Mouse (Mus musculus) activated CD4-positive, CD25-positive, alpha-beta regulatory T cell, adult 9 weeks (primary cell): ENCODE results near the gene Lgals3. TPM values are rescaled to one million over a fixed set of nuclear protein-coding genes. Genes with fewer than 3 reads are reported as not detected.

Experiments used
- polyA plus RNA-seq: library from polyadenylated mRNA; unstranded; fragments of 100-300 nt; shearing (Covaris generic); gene quantifications from one replicate; pipeline ENCODE4 v1.2.1, GENCODE M21; 2017

The Lgals3 gene
- 23.4 TPM for polyA plus RNA-seq

DNA sequence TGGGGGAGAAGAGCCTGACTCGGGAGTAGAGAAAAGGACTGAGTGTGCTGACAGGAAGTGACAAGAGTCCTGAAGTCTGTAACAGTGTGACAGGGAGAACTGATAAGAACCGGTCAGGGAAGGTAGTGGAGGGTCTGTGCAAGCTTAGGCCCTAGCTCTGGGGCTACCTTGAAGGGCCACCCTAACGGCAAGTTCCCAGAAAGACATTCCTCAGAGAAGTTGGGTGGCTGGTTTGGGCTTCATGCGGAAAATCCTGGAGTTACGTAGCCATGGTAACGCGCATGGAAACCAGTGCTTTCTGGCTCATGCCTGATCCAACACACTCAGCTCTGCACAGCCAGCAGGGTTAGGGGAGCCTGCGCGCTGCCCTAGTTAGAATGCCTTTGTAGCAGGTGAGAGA is at the start of gene Lgals3:
Gene Lgals3 (plus strand): TSS at position 291 of the 400 bp plus-strand sequence.

DNA sequence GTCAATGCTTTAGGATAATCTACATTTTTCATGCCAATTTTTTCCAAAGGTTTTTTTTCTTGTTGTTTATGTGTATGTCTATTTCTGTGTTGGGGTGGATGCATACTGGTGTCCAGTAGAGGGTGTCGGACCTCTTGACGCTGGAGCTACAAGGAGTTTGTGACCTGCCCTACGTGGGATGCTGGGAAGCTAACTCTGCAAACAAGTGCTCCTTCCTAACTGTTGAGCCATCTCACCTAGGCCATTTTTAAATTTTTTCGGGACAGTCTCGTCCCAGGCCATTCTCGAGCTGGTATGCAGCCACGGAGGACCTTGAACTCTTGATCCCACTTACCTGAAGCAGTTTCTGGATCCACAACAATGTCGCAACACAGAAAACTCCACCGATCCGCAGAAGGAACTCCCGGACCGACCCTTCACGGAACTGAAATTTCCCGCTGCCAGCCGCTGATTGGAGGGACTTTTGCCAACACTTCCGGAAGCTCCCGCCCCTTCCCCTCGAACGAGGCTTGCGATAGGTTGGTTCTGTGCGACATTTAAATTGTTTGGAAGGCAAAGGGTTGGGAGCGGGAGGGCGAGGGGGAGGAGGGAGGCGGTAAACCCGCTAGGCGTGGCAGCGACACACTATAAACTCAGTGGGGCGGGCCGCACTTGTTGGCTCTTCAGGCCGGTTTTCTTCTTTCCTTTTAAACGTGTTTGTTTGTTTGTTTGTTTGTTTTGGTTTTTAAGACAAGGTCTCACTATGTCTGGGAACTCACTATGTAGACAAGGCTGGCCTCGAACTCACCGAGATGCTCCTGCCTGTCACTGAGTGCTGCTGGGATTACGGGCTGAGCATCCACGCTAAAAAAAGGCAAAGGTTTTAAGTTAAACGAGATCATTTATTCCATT is 50.5 kb downstream of the Lgals3 start, which contains the start of gene Dlgap5:
Gene Dlgap5 (minus strand): TSS at position 633 of the 891 bp plus-strand sequence.

Other genes starting within 250 kb of the Lgals3 start
- 5.3 TPM for gene Gch1, start 178.3 kb upstream of the Lgals3 start, polyA plus RNA-seq
- gene Wdhd1, start 90.9 kb upstream of the Lgals3 start, polyA plus RNA-seq, result 16.3 TPM
- gene Socs4, start 90.8 kb upstream of the Lgals3 start, polyA plus RNA-seq, result 9.1 TPM
- gene Mapk1ip1l, start 69.5 kb upstream of the Lgals3 start, polyA plus RNA-seq, result 73.4 TPM
- 16.0 TPM for gene Dlgap5, start 50.7 kb downstream of the Lgals3 start, polyA plus RNA-seq
- gene Fbxo34, start 82.7 kb downstream of the Lgals3 start, polyA plus RNA-seq, result 20.8 TPM
- 15.7 TPM for gene Atg14, start 202.9 kb downstream of the Lgals3 start, polyA plus RNA-seq